In genomic region chr17:5733400-5733799, GRCm38 (mm10) we compare ENCODE assay signal across 7 mouse cellular contexts.
A peak's percentile ranks its signal among the peaks of the same experiment; 100 is the strongest.
DNase-seq lines count a peak whose midpoint lies in the region; ATAC-seq and TF ChIP-seq lines count a peak whose summit lies in the region.

No protein-coding gene starts in this region.

- no peak overlapping the region for H3K9ac ChIP-seq in limb, embryonic 11.5 days (ENCODE audit: low read length)
- H3K9ac ChIP-seq in stomach, postnatal 0 days (ENCODE audit: low read length), result no peak overlapping the region

- TF ChIP-seq CTCF in stomach, postnatal 0 days (IDR thresholded peaks at IDR 0.05; ENCODE audit: low read depth), result peak; percentile 73

- no peaks in the 10 kb centered on the region for H3K9me3 ChIP-seq in limb, embryonic 11.5 days (ENCODE audit: control insufficient read depth, low read length)
- H3K9me3 ChIP-seq in limb, embryonic 10.5 days (replicated peaks), result no peaks in the 10 kb centered on the region
- no peaks in the 10 kb centered on the region for H3K9me3 ChIP-seq in stomach, postnatal 0 days (ENCODE audit: control insufficient read depth, low read length)

- H3K27me3 ChIP-seq in limb, embryonic 11.5 days (ENCODE audit: control insufficient read depth, insufficient read depth, low read length), result no peaks in the 10 kb centered on the region
- H3K27me3 ChIP-seq in limb, embryonic 10.5 days (ENCODE audit: low read depth, poor library complexity, severe bottlenecking), result no peaks in the 10 kb centered on the region
- no peaks in the 10 kb centered on the region for H3K27me3 ChIP-seq in stomach, postnatal 0 days (ENCODE audit: control insufficient read depth, insufficient read depth, low read length)

- H3K36me3 ChIP-seq in limb, embryonic 11.5 days (ENCODE audit: control insufficient read depth, insufficient read depth, low read length), result no peaks in the 10 kb centered on the region
- no peaks in the 10 kb centered on the region for H3K36me3 ChIP-seq in limb, embryonic 10.5 days
- no peaks in the 10 kb centered on the region; the same call in 1 of the 2 replicates for H3K36me3 ChIP-seq in stomach, postnatal 0 days (ENCODE audit: control insufficient read depth, insufficient read depth, low read length)

- H3K27ac ChIP-seq in limb, embryonic 11.5 days (replicated peaks; ENCODE audit: low read depth, low read length), result no peak overlapping the region
- no peak overlapping the region for H3K27ac ChIP-seq in limb, embryonic 10.5 days
- no peak overlapping the region for H3K27ac ChIP-seq in stomach, postnatal 0 days (replicated peaks)

- no peaks in the 10 kb centered on the region for H3K4me1 ChIP-seq in limb, embryonic 11.5 days (ENCODE audit: control insufficient read depth, insufficient read depth, low read length)
- no peaks in the 10 kb centered on the region for H3K4me1 ChIP-seq in limb, embryonic 10.5 days
- no peaks in the 10 kb centered on the region for H3K4me1 ChIP-seq in stomach, postnatal 0 days (replicated peaks; ENCODE audit: control insufficient read depth, insufficient read depth)

- DNase-seq in limb, embryonic 11.5 days (ENCODE audit: low spot score), result peak; percentile 32
- DNase-seq in limb, embryonic 10.5 days (ENCODE audit: low spot score), result no peak
- peak; percentile 82 for DNase-seq in R1 (ENCODE audit: low read depth, low spot score)
- DNase-seq in cerebellum, adult 9-10 months, result peak; percentile 60
- peak; percentile 60 for DNase-seq in kidney, adult 9 months
- DNase-seq in lung, postnatal 14 days, result peak; percentile 61
- peak; percentile 56 for DNase-seq in stomach, postnatal 0 days (ENCODE audit: low spot score)

- no peak for ATAC-seq in limb, embryonic 11.5 days (ENCODE audit: insufficient number of reproducible peaks, low FRiP score, low TSS enrichment, low read depth)
- ATAC-seq in stomach, postnatal 0 days (ENCODE audit: low FRiP score, low TSS enrichment), result peak; percentile 63

- WGBS in limb, embryonic 11.5 days, result 26% methylated on average over 7 of the region's 7 CpGs
- WGBS in limb, embryonic 10.5 days, result 30% methylated on average over 7 of the region's 7 CpGs
- WGBS in stomach, postnatal 0 days, result 34% methylated on average over 7 of the region's 7 CpGs

- no peak overlapping the region for H3K4me2 ChIP-seq in limb, embryonic 11.5 days (ENCODE audit: low read depth, severe bottlenecking)
- H3K4me2 ChIP-seq in stomach, postnatal 0 days (replicated peaks; ENCODE audit: low read depth), result no peak overlapping the region

- TF ChIP-seq EP300 in stomach, postnatal 0 days (optimal IDR thresholded peaks at IDR 0.05), result no peak

- H3K4me3 ChIP-seq in limb, embryonic 11.5 days (ENCODE audit: low read depth, low read length), result no peak overlapping the region
- no peak overlapping the region for H3K4me3 ChIP-seq in limb, embryonic 10.5 days
- H3K4me3 ChIP-seq in stomach, postnatal 0 days (ENCODE audit: low read depth, low read length), result no peak overlapping the region
